Mouse (Mus musculus): Measurements from ENCODE around the gene Itpkc.

DNA sequence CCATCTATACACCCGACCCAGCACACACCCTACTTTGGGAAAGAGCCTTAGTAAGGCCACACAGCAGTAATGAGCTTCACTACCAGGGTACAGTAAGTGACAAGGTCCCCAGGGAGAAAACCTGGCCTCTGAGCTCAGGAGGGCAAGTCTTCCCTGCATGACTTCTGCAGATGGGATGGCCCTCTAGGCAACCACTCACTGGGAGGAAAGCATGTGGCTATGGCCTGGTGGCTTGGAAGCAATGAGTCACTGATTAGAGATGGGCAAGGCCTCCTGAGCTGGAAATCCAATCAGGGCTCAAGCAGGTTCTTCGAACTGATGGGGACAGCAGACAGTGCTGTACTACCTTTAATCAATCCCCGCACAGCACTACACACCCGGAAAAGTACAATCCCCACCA lies 66.7 kb downstream of the Itpkc start:
- TF ChIP-seq UBTF (IDR thresholded peaks at IDR 0.05; ENCODE audit: low read depth, low read length), result no peak
- no peak for TF ChIP-seq CTCF (conservative IDR thresholded peaks at IDR 0.05 in 1 of 2, IDR thresholded peaks at IDR 0.05 in 1 of 2; ENCODE audit: low read depth in 2 of 2, low read length in 2 of 2)
- no peak for TF ChIP-seq SMC3 (IDR thresholded peaks at IDR 0.05; ENCODE audit: low read depth, low read length)
- TF ChIP-seq USF1 (IDR thresholded peaks at IDR 0.05; ENCODE audit: low read depth, low read length), result no peak
- TF ChIP-seq POLR2A (IDR thresholded peaks at IDR 0.05; ENCODE audit: low read depth, low read length), result no peak
- TF ChIP-seq USF2 (conservative IDR thresholded peaks at IDR 0.05; ENCODE audit: low read depth, low read length), result no peak
